Mouse (Mus musculus) urinary bladder, adult 2 months (tissue): ENCODE measurements around the gene Btg1-ps1. TPM values are rescaled to one million over a fixed set of nuclear protein-coding genes. Genes with fewer than 3 reads are reported as not detected.
"Not testable (repeated sequence)": the region's sequence is repeated elsewhere in the genome, so short reads cannot be mapped to it uniquely, and the experiment has no call there.

Source experiments
- DNase-seq: peaks from one replicate; pipeline ENCODE4 v3.0.0; 2022; ENCODE audit warnings: low spot score
- polyA plus RNA-seq: library from polyadenylated mRNA; depleted of rRNA; stranded (reverse); fragments of >200 nt; gene quantifications from 2 replicates; pipeline ENCODE4 v1.2.3, GENCODE M21; 2012; rRNA removed

Gene Btg1-ps1
- polyA plus RNA-seq = not detected in 2 replicates

DNA sequence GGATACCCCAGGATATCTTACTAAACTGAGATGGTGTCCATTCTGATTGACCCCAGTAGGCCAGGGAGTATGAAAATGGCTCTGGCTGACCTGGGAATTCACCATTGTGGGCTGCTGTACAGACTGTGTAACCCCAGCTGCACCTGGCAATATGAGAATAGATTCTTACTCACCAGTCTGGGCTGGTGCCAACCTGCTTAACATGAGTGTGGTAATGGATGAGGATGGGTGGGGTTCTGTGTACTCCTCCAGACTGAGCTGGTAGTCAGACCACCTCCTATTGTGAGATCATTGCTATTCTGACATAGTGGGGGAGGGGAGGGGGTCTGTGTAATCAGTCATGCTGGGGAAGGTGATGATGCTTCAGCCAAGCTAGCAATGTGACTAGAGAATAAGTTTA, at the start of gene Btg1-ps1:
TSS of gene Btg1-ps1 (minus strand) at position 219 of the 400 bp plus-strand sequence.
- DNase-seq = not testable (repeated sequence)

DNA sequence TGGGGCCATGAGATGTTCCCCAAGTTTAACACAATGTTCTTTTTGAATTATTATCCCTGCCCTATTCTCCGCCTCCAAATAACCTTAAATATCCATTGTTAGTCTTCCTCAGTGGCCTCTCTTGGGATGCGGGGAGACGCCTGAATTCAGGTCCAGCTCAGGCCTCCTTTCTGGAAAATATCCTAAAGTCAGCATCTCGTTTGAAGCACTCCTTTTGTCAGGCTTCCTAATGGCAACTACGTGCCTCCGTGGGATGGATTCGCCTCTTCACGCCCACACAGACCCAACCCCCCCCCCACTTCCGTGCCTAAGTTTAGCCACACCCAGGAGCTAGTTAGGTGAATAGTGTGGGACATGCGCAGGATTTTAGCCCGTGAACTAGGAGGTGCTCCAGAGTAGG, 47.6 kb upstream of the Btg1-ps1 start, which contains the start of gene Rhox10:
TSS of gene Rhox10 (plus strand) at position 301 of the 400 bp plus-strand sequence.
- no peak for DNase-seq

DNA sequence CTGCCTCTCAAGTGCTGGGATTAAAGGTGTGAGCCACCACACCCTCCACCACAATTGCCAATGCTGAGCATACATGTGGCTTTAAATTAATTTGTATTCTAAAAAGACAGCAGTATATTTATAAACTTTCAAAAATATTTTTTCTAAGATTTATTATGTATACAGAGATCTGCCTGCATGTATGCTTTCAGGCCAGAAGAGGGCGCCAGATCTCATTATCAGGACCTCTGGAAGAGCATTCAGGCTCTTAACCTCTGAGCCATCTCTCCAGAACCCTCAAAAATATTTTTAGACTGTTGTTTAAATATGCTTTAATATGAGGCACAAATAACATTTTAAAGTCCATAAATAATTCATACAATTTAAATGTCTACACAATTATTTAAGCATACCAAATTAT, 42.9 kb upstream of the Btg1-ps1 start:
- DNase-seq = no peak

DNA sequence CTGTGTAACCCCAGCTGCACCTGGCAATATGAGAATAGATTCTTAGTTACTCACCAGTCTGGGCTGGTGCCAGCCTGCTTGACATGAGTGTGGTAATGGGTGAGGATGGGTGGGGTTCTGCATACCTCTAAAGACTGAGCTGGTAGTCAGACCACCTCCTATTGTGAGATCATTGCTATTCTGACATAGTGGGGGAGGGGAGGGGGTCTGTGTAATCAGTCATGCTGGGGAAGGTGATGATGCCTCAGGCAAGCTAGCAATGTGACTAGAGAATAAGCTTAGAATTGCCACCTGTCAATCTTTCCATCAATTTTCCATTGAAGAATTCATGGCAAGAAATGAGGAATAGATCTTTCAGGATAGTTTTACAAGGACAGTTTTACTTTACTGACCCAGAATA, 24.4 kb upstream of the Btg1-ps1 start, which contains the start of gene Btg1-ps2:
TSS of gene Btg1-ps2 (minus strand) at position 101 of the 400 bp plus-strand sequence.
- DNase-seq = not testable (repeated sequence)

DNA sequence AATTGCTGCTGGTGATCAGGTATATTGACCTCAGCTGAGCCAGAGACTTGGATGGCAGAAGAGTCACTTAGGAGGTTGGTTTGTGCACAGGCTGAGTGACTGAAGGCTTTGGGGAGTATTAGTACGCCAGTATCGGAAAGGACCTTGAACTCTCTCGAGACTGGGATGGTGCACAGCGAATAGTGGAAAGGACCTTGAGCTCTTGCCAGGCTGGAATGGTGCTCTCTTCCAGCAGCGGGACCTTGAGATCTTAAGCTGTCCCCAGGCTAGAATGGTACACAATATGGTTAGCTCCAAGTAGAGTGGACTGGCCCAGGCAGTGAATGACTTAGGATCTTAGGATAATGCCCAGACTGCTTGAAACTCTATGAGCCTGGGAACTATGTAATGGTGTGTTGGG, 21.1 kb upstream of the Btg1-ps1 start:
- no peak for DNase-seq

DNA sequence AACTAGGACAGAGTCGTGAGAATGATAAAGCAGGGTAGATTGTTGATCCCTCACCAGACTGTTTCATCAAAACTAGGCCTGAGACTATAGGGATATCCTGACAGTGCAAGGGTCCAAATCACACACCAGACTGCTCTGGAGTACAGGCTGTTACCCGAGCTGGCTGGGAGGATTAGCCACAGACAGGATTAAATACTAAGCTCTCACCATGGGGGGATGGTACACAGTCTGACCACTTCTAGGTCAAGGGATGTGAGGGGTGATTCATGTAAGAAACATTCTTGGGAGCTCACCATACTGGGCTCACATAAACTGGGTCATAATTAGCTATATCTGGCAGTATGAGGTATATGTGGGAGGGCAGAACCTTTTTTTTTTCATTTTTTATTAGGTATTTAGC, 15.2 kb upstream of the Btg1-ps1 start:
- DNase-seq = no peak

DNA sequence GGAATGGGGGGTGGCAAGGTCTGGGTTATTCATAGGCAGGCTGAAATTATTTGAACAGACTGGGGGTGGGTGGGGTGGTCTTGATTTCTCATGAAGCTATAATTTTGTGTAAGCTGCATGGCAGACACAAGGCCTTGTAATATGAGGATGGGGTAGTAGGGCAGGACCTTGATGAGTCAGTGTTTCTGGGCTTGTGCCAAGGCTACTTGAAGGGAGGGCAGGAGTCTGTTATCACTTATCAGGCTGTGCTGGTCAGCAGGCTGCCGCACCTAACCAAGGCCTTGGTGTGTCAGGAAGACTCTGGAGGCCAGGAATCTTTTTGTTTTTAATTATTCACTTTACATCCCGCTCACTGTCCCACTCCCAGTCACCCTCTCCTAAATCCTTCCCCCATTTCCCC, 9.9 kb downstream of the Btg1-ps1 start:
- no peak for DNase-seq

Other genes with a start within 250 kb of the Btg1-ps1 start
- gene Rhox5, start 214.0 kb downstream of the Btg1-ps1 start, polyA plus RNA-seq = 8.6 and 9.8 TPM in 2 replicates
- 0.06 TPM in 1 of 2 replicates, not detected in the other for gene Rhox6, start 191.9 kb downstream of the Btg1-ps1 start, polyA plus RNA-seq
- 0.19 and 0.67 TPM in 2 replicates for gene Rhox7a, start 187.1 kb downstream of the Btg1-ps1 start, polyA plus RNA-seq
- gene Rhox8, start 139.9 kb downstream of the Btg1-ps1 start, polyA plus RNA-seq = 0.09 TPM in 1 of 2 replicates, not detected in the other
- gene Rhox7b, start 121.6 kb downstream of the Btg1-ps1 start, polyA plus RNA-seq = 0.06 and 0.10 TPM in 2 replicates
- gene Rhox9, start 117.0 kb downstream of the Btg1-ps1 start, polyA plus RNA-seq = not detected in 2 replicates
- gene Btg1-ps2, start 24.3 kb upstream of the Btg1-ps1 start, polyA plus RNA-seq = not detected in 2 replicates
- not detected in 2 replicates for gene Rhox10, start 47.7 kb upstream of the Btg1-ps1 start, polyA plus RNA-seq
- gene Rhox11, start 66.3 kb upstream of the Btg1-ps1 start, polyA plus RNA-seq = not detected in 2 replicates
- gene Rhox12, start 92.1 kb upstream of the Btg1-ps1 start, polyA plus RNA-seq = not detected in 2 replicates
- gene Rhox13, start 102.4 kb upstream of the Btg1-ps1 start, polyA plus RNA-seq = not detected in 2 replicates
- 8.6 and 8.9 TPM in 2 replicates for gene Zbtb33, start 171.0 kb upstream of the Btg1-ps1 start, polyA plus RNA-seq
- 5.6 and 6.0 TPM in 2 replicates for gene Tmem255a, start 233.6 kb upstream of the Btg1-ps1 start, polyA plus RNA-seq